Mouse (Mus musculus) E14TG2a.4 (cell line): ENCODE measurements around the gene Hdac11.

Experiments used
- H3K27me3 ChIP-seq: 2 replicates; pipeline ENCODE4 v1.6.1; 2014; ENCODE audit warnings: low read length, control low read depth; ENCODE audit not compliant: insufficient read depth
- H3K36me3 ChIP-seq: 2 replicates; pipeline ENCODE4 v1.6.1; 2014; ENCODE audit warnings: low read length, control low read depth; ENCODE audit not compliant: insufficient read depth
- H3K4me1 ChIP-seq: replicated peaks from 2 replicates; pipeline ENCODE4 v1.6.1; 2014; ENCODE audit warnings: low read depth, low read length, control low read depth
- H3K4me3 ChIP-seq: replicated peaks from 2 replicates; pipeline ENCODE4 v1.5.1; 2014; ENCODE audit warnings: mild to moderate bottlenecking, low read length
- H3K9me3 ChIP-seq: 2 replicates; pipeline ENCODE4 v1.6.1; 2014; ENCODE audit warnings: low read length, control low read depth
- CTCF ChIP-seq: conservative IDR thresholded peaks from 2 replicates; pipeline ENCODE4 v1.5.1; 2014; ENCODE audit warnings: low read length
- NANOG ChIP-seq: IDR thresholded peaks from 2 replicates; pipeline ENCODE4 v1.6.1; 2014; ENCODE audit warnings: borderline replicate concordance, low read length, mixed read lengths
- POU5F1 ChIP-seq: IDR thresholded peaks from 2 replicates; pipeline ENCODE4 v1.6.1; 2014; ENCODE audit warnings: low read length, borderline replicate concordance

Gene Hdac11

GRCm38 (mm10) chr6:91146443-91147151 is 9.9 kb upstream of the Hdac11 start:
- Histone ChIP-seq H3K9me3 (no peaks in the 10 kb centered on the region), H3K4me1 (no peaks in the 10 kb centered on the region), H3K36me3 (no peaks in the 10 kb centered on the region), H3K27me3 (peaks cover 3% of the 10 kb centered on the region; the same call in 1 of the 2 replicates), H3K4me3 (no peak overlapping the region)
- TF ChIP-seq NANOG (no peak), CTCF (no peak), POU5F1 (no peak)

GRCm38 (mm10) chr6:91147152-91147770 is 9.2 kb upstream of the Hdac11 start:
- H3K9me3 ChIP-seq: no peaks in the 10 kb centered on the region

GRCm38 (mm10) chr6:91152892-91153548 is 3.4 kb upstream of the Hdac11 start:
- Histone ChIP-seq H3K36me3 (no peaks in the 10 kb centered on the region), H3K4me1 (peaks cover 15% of the 10 kb centered on the region), H3K4me3 (no peak overlapping the region), H3K27me3 (peaks cover 24% of the 10 kb centered on the region), H3K9me3 (no peaks in the 10 kb centered on the region)
- TF ChIP-seq NANOG: no peak
- no peak for TF ChIP-seq CTCF
- no peak for TF ChIP-seq POU5F1

More at GRCm38 (mm10) chr6:91147152-91147770, 9.2 kb upstream of the Hdac11 start:
- H3K36me3 ChIP-seq: no peaks in the 10 kb centered on the region
- H3K4me3 ChIP-seq: no peak overlapping the region
- no peaks in the 10 kb centered on the region for H3K4me1 ChIP-seq
- H3K27me3 ChIP-seq: peaks cover 6% of the 10 kb centered on the region; the same call in 1 of the 2 replicates
- TF ChIP-seq CTCF: no peak
- TF ChIP-seq NANOG: no peak
- TF ChIP-seq POU5F1: no peak

GRCm38 (mm10) chr6:91153549-91154064 is 2.9 kb upstream of the Hdac11 start:
- Histone ChIP-seq H3K27me3 (peaks cover 26% of the 10 kb centered on the region), H3K4me1 (peaks cover 15% of the 10 kb centered on the region), H3K36me3 (no peaks in the 10 kb centered on the region), H3K4me3 (no peak overlapping the region), H3K9me3 (no peaks in the 10 kb centered on the region)
- TF ChIP-seq CTCF (no peak), POU5F1 (no peak), NANOG (no peak)

DNA sequence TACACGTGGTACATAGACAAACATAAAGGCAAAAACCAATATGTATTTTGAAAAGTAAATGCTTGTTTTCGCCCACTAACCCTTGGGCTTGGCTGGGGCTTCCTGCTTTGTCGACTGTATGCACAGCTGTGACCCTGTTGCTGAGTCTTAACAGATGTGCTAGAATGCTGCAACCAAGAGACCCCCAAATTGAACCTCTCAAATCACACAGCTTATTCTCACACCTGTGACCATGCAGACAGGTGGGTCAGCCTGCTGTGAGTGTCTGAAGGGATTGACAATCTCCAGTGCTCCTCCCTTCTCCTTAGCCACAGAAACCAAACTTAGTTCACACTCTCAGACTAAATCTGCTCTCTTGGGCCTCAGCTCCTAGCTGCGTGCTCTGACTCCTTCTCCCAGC is 1.8 kb upstream of the Hdac11 start:
- no peak overlapping the region for H3K4me3 ChIP-seq
- no peak for TF ChIP-seq NANOG
- TF ChIP-seq POU5F1: no peak
- no peak for TF ChIP-seq CTCF
- H3K4me1 ChIP-seq: peaks cover 15% of the 10 kb centered on the region
- H3K36me3 ChIP-seq: peaks cover 5% of the 10 kb centered on the region
- H3K27me3 ChIP-seq: peaks cover 26% of the 10 kb centered on the region
- H3K9me3 ChIP-seq: no peaks in the 10 kb centered on the region

DNA sequence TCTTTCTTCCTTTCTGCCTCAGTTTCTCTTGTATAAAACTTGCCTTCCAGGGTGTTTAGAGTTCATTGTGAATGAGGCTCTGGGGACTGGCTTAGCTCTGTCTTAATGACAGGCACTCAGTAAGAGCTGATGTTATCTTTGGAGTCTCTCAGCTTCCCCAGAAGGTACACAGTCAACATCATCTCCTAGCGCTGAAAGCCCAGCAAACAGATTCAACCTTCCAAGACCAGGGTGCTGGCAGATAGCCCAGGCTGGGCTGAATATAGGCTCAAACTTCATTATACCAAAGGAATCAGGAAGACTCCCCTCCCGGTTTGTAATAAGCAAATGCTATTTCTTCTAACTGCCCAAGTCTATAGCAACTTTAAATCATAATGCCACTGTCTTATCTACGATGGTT is 1.2 kb upstream of the Hdac11 start:
- no peak for TF ChIP-seq NANOG
- TF ChIP-seq CTCF: no peak
- no peak for TF ChIP-seq POU5F1
- H3K36me3 ChIP-seq: peaks cover 5% of the 10 kb centered on the region
- H3K4me3 ChIP-seq: no peak overlapping the region
- H3K9me3 ChIP-seq: no peaks in the 10 kb centered on the region
- peaks cover 26% of the 10 kb centered on the region for H3K27me3 ChIP-seq
- peaks cover 15% of the 10 kb centered on the region for H3K4me1 ChIP-seq

GRCm38 (mm10) chr6:91156062-91156461 is 403 bp upstream of the Hdac11 start:
- Histone ChIP-seq H3K4me3 (peak overlapping the region; percentile 83; the same call in 1 of the 2 replicates), H3K27me3 (peaks cover 26% of the 10 kb centered on the region), H3K4me1 (peaks cover 15% of the 10 kb centered on the region), H3K9me3 (no peaks in the 10 kb centered on the region), H3K36me3 (peaks cover 5% of the 10 kb centered on the region)
- TF ChIP-seq POU5F1 (no peak), NANOG (no peak), CTCF (no peak)

- no peaks in the 10 kb centered on the region for H3K9me3 ChIP-seq
- peaks cover 5% of the 10 kb centered on the region for H3K36me3 ChIP-seq
- H3K27me3 ChIP-seq: peaks cover 24% of the 10 kb centered on the region
- peaks cover 15% of the 10 kb centered on the region for H3K4me1 ChIP-seq
- peak overlapping the region; percentile 83 for H3K4me3 ChIP-seq
- TF ChIP-seq NANOG (no peak), CTCF (no peak), POU5F1 (no peak)
Observed at GRCm38 (mm10) chr6:91157237-91157570, 739 bp downstream of the Hdac11 start.
